Mouse (Mus musculus) testis, adult 2 months (tissue): ENCODE measurements at regions not wholly inside any gene's neighbourhood (a gene's known extent, or its start where the extent isn't known, plus 50 kb on each side); places are given as distances from the start of the nearest gene placed in this dataset.
A peak's percentile ranks its signal among the peaks of the same experiment; 100 is the strongest.

ENCODE experiments used
- CTCF ChIP-seq: fragments of 200-500 bp; IDR thresholded peaks from 2 replicates; pipeline ENCODE4 v1.5.1; 2012; ENCODE audit warnings: low read depth, mild to moderate bottlenecking, inconsistent platforms, low read length, moderate library complexity; ENCODE audit not compliant: control insufficient read depth, insufficient read depth, insufficient replicate concordance
- POLR2A ChIP-seq: fragments of 200-500 bp; IDR thresholded peaks from 2 replicates; pipeline ENCODE4 v1.6.1; 2012; ENCODE audit warnings: low read depth, mild to moderate bottlenecking, inconsistent platforms, low read length, moderate library complexity; ENCODE audit not compliant: control insufficient read depth

DNA sequence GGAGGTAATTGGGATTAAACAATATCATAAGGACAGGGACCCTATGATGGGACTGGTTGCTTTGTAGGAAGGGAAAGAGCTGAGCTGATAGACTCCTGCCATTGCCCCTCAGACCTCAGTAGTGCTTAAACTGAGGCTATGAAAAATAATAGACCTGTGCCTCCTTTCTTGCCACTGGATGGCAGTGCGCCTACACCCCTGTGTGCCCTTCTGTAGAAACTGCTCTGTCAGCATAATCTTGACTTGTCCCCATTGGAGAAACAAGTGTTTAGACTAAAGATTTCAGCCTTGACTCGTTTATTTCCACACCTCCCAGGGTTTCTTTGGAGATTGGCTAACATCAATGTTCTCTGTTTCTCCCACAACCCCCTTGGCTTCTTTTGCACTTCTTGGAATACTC is 876.0 kb upstream of the Fam160b2 start:
- TF ChIP-seq CTCF (peak; percentile 14; the same call in 1 of the 2 replicates), POLR2A (no peak)
